Mouse (Mus musculus): ENCODE results near the gene Hs3st3b1. TPM values are rescaled to one million over a fixed set of nuclear protein-coding genes. Genes with fewer than 3 reads are reported as not detected.

Gene Hs3st3b1
- polyA plus RNA-seq, 1 experiment from 2014 or later = 34.0 TPM

DNA sequence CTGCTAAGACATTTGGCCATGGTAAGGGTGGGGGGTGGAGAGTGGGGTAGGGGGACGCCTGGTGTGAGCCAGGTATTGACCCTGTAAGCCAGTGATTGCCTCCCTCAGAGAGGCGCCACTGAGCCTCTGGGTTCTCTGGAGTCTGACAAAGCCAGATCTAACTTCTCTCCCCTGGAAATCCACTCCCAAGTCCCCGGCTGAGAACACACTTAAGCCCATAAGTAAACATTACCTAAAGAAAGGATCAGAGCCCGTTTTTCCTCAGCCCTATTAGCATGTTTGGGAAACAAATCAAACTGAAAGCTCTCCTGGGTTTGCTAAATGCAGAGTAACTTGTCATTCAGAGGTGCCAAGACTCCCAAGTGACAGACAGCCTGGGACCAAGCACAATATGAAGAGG lies 17.3 kb downstream of the Hs3st3b1 start:
- ATAC-seq (ENCODE audit: low FRiP score, low TSS enrichment) = no peak
- WGBS = 32% methylated on average over 4 of the region's 4 CpGs
- H3K27me3 ChIP-seq (ENCODE audit: control insufficient read depth, insufficient read depth, low read length) = peaks cover 23% of the 10 kb centered on the region; the same call in 1 of the 2 replicates
- H3K27ac ChIP-seq (ENCODE audit: low read depth, low read length) = no peak overlapping the region
- no peak overlapping the region for H3K4me2 ChIP-seq (replicated peaks; ENCODE audit: low read depth, low read length)
- H3K4me3 ChIP-seq (ENCODE audit: low read length) = no peak overlapping the region
- H3K9me3 ChIP-seq (ENCODE audit: control insufficient read depth, low read length) = no peaks in the 10 kb centered on the region
- H3K9ac ChIP-seq (ENCODE audit: low read depth, low read length) = no peak overlapping the region
- no peaks in the 10 kb centered on the region for H3K36me3 ChIP-seq (ENCODE audit: control insufficient read depth, insufficient read depth, low read length)
- H3K4me1 ChIP-seq (ENCODE audit: control insufficient read depth, insufficient read depth, low read length) = peaks cover 20% of the 10 kb centered on the region; the same call in 1 of the 2 replicates

DNA sequence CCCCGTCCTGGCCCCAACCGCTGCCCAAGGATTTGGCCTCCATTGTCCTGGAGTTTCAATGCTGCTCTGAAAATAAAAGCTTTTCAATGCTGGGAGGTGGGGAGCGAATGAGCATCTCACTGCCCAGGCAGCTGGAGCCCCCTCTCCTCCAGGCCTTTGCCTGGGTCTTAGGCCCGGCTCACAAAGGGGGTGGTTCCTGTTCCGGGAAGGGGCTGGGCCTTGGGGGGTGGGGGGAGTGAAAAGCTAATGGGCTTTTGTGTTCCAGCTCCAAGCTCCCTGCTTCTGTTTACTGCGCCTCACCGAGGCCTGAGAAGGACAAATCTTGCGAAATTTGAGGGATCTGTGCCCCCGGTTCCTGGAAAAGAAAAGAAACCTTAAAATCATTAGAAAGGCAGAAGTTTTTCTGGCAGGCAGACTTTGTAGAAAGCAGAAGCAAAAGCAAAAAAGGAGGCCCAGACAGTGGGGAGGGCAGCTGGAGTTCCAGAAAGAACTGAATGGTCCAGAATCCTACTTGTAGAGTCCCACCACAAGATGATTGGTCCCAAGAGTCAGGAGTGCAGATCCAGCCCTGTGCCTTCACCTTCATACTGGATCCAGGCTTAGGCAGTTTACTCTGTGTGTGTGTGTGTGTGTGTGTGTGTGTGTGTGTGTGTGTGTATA lies 23.5 kb downstream of the Hs3st3b1 start:
- WGBS = 47% methylated on average over 9 of the region's 9 CpGs
- Histone ChIP-seq H3K27ac (ENCODE audit: low read depth, low read length) (no peak overlapping the region), H3K9me3 (ENCODE audit: control insufficient read depth, low read length) (no peaks in the 10 kb centered on the region), H3K4me1 (ENCODE audit: control insufficient read depth, insufficient read depth, low read length) (no peaks in the 10 kb centered on the region), H3K4me2 (replicated peaks; ENCODE audit: low read depth, low read length) (no peak overlapping the region), H3K4me3 (ENCODE audit: low read length) (no peak overlapping the region), H3K27me3 (ENCODE audit: control insufficient read depth, insufficient read depth, low read length) (peaks cover 3% of the 10 kb centered on the region; the same call in 1 of the 2 replicates), H3K36me3 (ENCODE audit: control insufficient read depth, insufficient read depth, low read length) (no peaks in the 10 kb centered on the region), H3K9ac (ENCODE audit: low read depth, low read length) (no peak overlapping the region)
- no peak for ATAC-seq (ENCODE audit: low FRiP score, low TSS enrichment)

DNA sequence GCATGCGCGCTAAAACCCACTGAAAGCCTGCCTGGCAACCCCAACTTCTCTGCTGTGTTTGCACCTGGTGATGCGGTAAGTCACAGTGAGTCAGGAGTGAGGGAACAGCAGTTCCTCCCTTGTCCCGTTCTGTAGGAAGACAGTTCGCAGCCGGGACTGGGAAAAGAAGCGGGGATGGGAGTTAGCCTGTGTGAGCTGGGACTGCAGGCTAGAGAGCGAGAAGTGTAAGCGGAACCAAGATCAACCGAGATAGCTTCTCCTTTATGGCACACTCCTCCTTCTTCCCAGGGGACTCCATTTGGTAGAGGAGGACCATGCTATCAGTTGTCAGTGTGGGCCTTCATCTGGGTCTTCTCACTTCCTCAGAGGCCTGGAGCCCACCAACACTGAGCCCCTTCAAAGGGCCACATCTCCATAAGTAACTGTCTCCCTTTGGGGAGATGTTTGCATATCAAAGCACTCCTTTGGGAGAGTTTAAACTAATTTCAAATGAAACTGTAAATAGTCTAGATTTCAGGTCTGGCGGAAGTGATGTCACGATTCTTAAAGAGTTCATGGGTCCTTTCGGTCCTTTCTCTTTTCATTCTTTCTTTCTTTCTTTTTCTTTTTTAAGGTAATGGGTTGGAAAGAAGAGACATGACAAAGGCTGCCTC lies 24.1 kb downstream of the Hs3st3b1 start:
- no peak overlapping the region for H3K4me3 ChIP-seq (ENCODE audit: low read length)
- H3K27ac ChIP-seq (ENCODE audit: low read depth, low read length) = no peak overlapping the region
- no peak overlapping the region for H3K9ac ChIP-seq (ENCODE audit: low read depth, low read length)
- ATAC-seq (ENCODE audit: low FRiP score, low TSS enrichment) = no peak
- H3K4me2 ChIP-seq (replicated peaks; ENCODE audit: low read depth, low read length) = no peak overlapping the region
- no peaks in the 10 kb centered on the region for H3K4me1 ChIP-seq (ENCODE audit: control insufficient read depth, insufficient read depth, low read length)
- WGBS = 70% methylated on average over 13 of the region's 13 CpGs
- no peaks in the 10 kb centered on the region for H3K36me3 ChIP-seq (ENCODE audit: control insufficient read depth, insufficient read depth, low read length)
- no peaks in the 10 kb centered on the region for H3K9me3 ChIP-seq (ENCODE audit: control insufficient read depth, low read length)
- H3K27me3 ChIP-seq (ENCODE audit: control insufficient read depth, insufficient read depth, low read length) = peaks cover 3% of the 10 kb centered on the region; the same call in 1 of the 2 replicates

DNA sequence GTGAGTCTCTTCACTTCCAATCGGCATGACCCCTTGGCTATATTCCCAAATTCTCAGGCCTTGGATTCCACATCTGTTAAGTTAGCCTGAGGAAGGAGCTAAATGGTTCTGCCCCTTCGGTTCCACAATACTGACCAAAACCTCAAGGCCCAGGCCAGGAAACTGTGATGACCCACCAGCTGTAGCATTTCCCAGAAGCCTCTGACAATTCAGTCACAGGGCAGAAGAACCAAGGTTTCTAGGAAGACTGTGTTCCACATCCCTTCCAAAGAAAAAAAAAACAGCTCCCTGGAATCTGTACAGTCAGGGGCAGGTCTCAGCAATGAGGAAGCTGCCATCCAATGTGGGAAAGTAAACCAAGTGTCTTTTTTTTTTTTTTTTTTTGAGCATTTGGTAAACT lies 25.1 kb downstream of the Hs3st3b1 start:
- H3K9ac ChIP-seq (ENCODE audit: low read depth, low read length) = no peak overlapping the region
- no peaks in the 10 kb centered on the region for H3K9me3 ChIP-seq (ENCODE audit: control insufficient read depth, low read length)
- H3K4me1 ChIP-seq (ENCODE audit: control insufficient read depth, insufficient read depth, low read length) = no peaks in the 10 kb centered on the region
- H3K27me3 ChIP-seq (ENCODE audit: control insufficient read depth, insufficient read depth, low read length) = no peaks in the 10 kb centered on the region; the same call in 1 of the 2 replicates
- WGBS = 87% methylated on average over 2 of the region's 2 CpGs
- H3K36me3 ChIP-seq (ENCODE audit: control insufficient read depth, insufficient read depth, low read length) = no peaks in the 10 kb centered on the region
- H3K27ac ChIP-seq (ENCODE audit: low read depth, low read length) = no peak overlapping the region
- no peak for ATAC-seq (ENCODE audit: low FRiP score, low TSS enrichment)
- no peak overlapping the region for H3K4me2 ChIP-seq (replicated peaks; ENCODE audit: low read depth, low read length)
- no peak overlapping the region for H3K4me3 ChIP-seq (ENCODE audit: low read length)

DNA sequence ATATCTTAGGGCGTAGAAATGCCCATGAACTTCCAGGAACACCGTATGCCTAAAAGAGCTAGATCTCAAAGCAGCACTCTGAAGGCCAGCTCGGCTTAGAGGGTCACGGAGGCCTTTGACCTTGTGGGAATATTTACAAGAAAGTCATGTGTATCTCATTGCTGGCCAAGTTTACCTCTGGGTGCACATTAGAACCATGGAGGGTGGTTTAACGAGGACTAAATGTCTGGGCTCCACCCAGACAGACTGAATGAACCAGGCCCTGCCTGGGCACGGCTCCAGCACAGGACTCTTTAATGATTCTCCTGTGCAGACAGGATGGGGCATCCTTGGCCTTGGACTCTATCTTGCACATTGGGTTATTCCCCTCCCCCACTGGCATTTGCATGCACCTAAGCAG lies 27.9 kb downstream of the Hs3st3b1 start:
- 74% methylated on average over 6 of the region's 6 CpGs for WGBS
- no peaks in the 10 kb centered on the region for H3K27me3 ChIP-seq (ENCODE audit: control insufficient read depth, insufficient read depth, low read length)
- no peaks in the 10 kb centered on the region for H3K36me3 ChIP-seq (ENCODE audit: control insufficient read depth, insufficient read depth, low read length)
- H3K9me3 ChIP-seq (ENCODE audit: control insufficient read depth, low read length) = no peaks in the 10 kb centered on the region
- no peak overlapping the region for H3K27ac ChIP-seq (ENCODE audit: low read depth, low read length)
- no peak overlapping the region for H3K4me3 ChIP-seq (ENCODE audit: low read length)
- H3K9ac ChIP-seq (ENCODE audit: low read depth, low read length) = no peak overlapping the region
- no peaks in the 10 kb centered on the region for H3K4me1 ChIP-seq (ENCODE audit: control insufficient read depth, insufficient read depth, low read length)
- no peak overlapping the region for H3K4me2 ChIP-seq (replicated peaks; ENCODE audit: low read depth, low read length)
- no peak for ATAC-seq (ENCODE audit: low FRiP score, low TSS enrichment)

DNA sequence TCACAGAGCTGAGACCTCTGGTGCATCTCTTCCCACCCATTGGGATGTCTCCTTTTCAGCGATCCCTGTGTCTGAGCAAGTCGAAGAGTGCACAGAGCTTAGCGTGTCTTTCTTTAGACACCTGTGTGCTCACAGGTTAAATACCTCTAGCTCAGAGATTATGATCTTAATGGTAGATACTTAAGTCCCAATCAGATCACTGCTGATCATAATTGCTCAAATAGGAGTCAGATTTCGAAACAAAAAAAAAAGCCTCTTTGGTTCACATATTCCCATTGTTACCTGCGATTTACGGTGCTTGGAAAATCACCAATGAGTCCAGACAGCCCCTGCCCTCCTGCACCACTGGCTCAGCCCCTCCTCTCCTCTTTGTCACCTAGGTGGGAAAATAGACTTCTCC lies 28.5 kb downstream of the Hs3st3b1 start:
- WGBS = 80% methylated on average over 6 of the region's 6 CpGs
- ATAC-seq (ENCODE audit: low FRiP score, low TSS enrichment) = no peak
- no peaks in the 10 kb centered on the region for H3K36me3 ChIP-seq (ENCODE audit: control insufficient read depth, insufficient read depth, low read length)
- H3K4me1 ChIP-seq (ENCODE audit: control insufficient read depth, insufficient read depth, low read length) = no peaks in the 10 kb centered on the region
- H3K4me2 ChIP-seq (replicated peaks; ENCODE audit: low read depth, low read length) = no peak overlapping the region
- H3K9ac ChIP-seq (ENCODE audit: low read depth, low read length) = no peak overlapping the region
- H3K4me3 ChIP-seq (ENCODE audit: low read length) = no peak overlapping the region
- no peak overlapping the region for H3K27ac ChIP-seq (ENCODE audit: low read depth, low read length)
- H3K9me3 ChIP-seq (ENCODE audit: control insufficient read depth, low read length) = no peaks in the 10 kb centered on the region
- peaks cover 3% of the 10 kb centered on the region; the same call in 1 of the 2 replicates for H3K27me3 ChIP-seq (ENCODE audit: control insufficient read depth, insufficient read depth, low read length)

DNA sequence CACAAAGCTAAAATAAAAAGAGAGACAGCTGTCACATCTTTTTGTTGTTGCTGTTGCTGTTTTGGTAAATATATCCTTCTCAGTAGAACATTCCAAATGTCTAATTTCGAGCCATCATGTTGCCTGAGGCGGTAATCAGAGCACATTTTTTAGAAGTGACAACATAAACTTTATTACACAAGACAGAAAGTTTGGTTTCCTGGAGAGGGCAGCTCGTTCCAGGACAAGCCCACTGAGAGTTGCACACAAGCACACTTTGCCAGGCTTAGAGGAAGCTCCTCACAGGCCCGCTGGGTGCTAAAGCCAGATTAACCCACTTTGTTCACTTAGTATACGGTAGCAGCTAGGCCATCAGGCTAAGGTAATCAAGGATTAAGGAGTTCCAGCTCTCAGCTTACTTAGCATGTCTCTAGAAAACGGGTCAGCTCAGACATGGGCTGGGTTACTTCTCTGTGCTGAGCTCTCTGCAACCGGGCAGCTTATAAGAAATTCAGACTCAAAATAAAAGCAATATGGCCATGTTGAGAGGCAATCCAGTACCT lies 30.5 kb downstream of the Hs3st3b1 start:
- H3K27me3 ChIP-seq (ENCODE audit: control insufficient read depth, insufficient read depth, low read length) = peaks cover 6% of the 10 kb centered on the region
- 69% methylated on average over 7 of the region's 7 CpGs for WGBS
- ATAC-seq (ENCODE audit: low FRiP score, low TSS enrichment) = no peak
- no peak overlapping the region for H3K9ac ChIP-seq (ENCODE audit: low read depth, low read length)
- H3K4me1 ChIP-seq (ENCODE audit: control insufficient read depth, insufficient read depth, low read length) = no peaks in the 10 kb centered on the region
- no peak overlapping the region for H3K27ac ChIP-seq (ENCODE audit: low read depth, low read length)
- no peaks in the 10 kb centered on the region; the same call in 1 of the 2 replicates for H3K36me3 ChIP-seq (ENCODE audit: control insufficient read depth, insufficient read depth, low read length)
- H3K4me3 ChIP-seq (ENCODE audit: low read length) = no peak overlapping the region
- H3K4me2 ChIP-seq (replicated peaks; ENCODE audit: low read depth, low read length) = no peak overlapping the region
- no peaks in the 10 kb centered on the region for H3K9me3 ChIP-seq (ENCODE audit: control insufficient read depth, low read length)

DNA sequence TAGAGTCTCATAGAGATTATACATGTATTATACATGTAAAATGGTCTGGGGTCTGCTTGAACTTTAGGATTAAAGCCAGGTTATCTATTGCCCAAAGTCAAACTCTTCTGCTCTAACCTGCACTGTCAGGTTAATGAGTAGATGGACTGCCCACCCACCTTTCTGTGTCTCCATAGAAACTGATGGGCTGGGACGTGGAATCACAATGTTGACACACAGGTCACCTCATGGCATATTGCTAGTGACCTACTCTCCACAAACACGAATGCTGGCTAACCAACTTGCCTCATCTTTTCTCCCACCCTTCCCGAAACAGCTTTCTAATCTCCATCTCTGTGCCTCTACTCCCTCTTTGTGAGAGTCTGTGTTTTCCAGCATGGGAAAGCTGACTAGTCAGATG lies 38.7 kb downstream of the Hs3st3b1 start:
- Histone ChIP-seq H3K27ac (ENCODE audit: low read depth, low read length) (no peak overlapping the region), H3K9ac (ENCODE audit: low read depth, low read length) (no peak overlapping the region), H3K4me3 (ENCODE audit: low read length) (no peak overlapping the region), H3K4me2 (replicated peaks; ENCODE audit: low read depth, low read length) (no peak overlapping the region), H3K9me3 (ENCODE audit: control insufficient read depth, low read length) (no peaks in the 10 kb centered on the region), H3K36me3 (ENCODE audit: control insufficient read depth, insufficient read depth, low read length) (no peaks in the 10 kb centered on the region; the same call in 1 of the 2 replicates), H3K4me1 (ENCODE audit: control insufficient read depth, insufficient read depth, low read length) (no peaks in the 10 kb centered on the region), H3K27me3 (ENCODE audit: control insufficient read depth, insufficient read depth, low read length) (peaks cover 2% of the 10 kb centered on the region; the same call in 1 of the 2 replicates)
- no peak for ATAC-seq (ENCODE audit: low FRiP score, low TSS enrichment)
- WGBS = 88% methylated on average over 3 of the region's 3 CpGs

DNA sequence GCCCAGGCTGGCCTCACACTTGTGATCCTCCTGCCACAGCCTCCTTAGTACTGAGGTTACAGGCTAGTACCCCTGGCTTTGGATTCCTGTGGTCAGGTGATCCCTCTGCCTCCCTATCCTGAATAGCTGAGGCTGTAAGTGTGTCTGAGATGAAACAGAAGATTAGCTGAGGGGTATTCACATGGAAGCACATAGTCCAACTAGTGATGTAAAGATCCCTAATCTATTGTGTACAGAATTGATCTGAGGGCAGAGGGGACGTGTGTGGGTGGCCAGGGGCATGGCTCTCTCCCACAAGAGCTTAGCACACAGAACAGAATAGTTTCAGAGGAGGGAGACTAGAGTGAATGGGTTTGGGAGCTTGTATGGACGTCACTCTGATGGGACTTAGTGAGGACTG lies 41.8 kb downstream of the Hs3st3b1 start:
- no peak overlapping the region for H3K4me2 ChIP-seq (replicated peaks; ENCODE audit: low read depth, low read length)
- 78% methylated on average over 2 of the region's 2 CpGs for WGBS
- H3K9ac ChIP-seq (ENCODE audit: low read depth, low read length) = no peak overlapping the region
- 0 out of 2 replicates have a peak, but pooled peaks cover 3% of the 10 kb centered on the region for H3K27me3 ChIP-seq (ENCODE audit: control insufficient read depth, insufficient read depth, low read length)
- no peaks in the 10 kb centered on the region for H3K36me3 ChIP-seq (ENCODE audit: control insufficient read depth, insufficient read depth, low read length)
- no peak for ATAC-seq (ENCODE audit: low FRiP score, low TSS enrichment)
- no peak overlapping the region for H3K4me3 ChIP-seq (ENCODE audit: low read length)
- no peaks in the 10 kb centered on the region for H3K4me1 ChIP-seq (ENCODE audit: control insufficient read depth, insufficient read depth, low read length)
- H3K9me3 ChIP-seq (ENCODE audit: control insufficient read depth, low read length) = no peaks in the 10 kb centered on the region
- H3K27ac ChIP-seq (ENCODE audit: low read depth, low read length) = no peak overlapping the region
